Mouse (Mus musculus): ENCODE measurements around the gene Itgae. TPM values are rescaled to one million over a fixed set of nuclear protein-coding genes. Genes with fewer than 3 reads are reported as not detected.

The Itgae gene
- total and polyA plus RNA-seq, 2 experiments from 2014 or later, result 0.10 TPM; not detected in 1

DNA sequence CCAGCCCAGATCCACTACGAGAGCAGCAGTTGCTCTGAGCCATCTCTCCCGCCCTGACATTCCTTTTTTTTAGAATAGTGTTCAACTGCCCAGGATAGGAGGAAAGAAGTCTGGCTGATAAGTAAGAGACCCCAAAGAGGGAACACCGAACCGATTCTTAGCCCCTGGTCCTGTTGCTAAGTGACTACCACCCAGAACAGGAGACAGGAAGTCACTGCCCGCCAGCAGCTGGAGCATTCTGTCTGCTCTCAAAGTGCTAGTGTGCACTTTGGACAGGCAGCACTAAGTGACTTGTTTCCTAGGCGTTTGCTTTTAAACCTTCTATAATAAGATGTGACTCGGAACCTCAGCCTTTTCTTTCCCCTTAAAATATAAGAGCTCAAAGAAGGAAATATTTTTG, 5.0 kb upstream of the Itgae start:
- Histone ChIP-seq H3K36me3 (ENCODE audit: insufficient read depth, low read length) (peaks cover 9% of the 10 kb centered on the region), H3K27me3 (ENCODE audit: insufficient read depth, low read length) (no peaks in the 10 kb centered on the region), H3K9me3 (ENCODE audit: low read length) (no peaks in the 10 kb centered on the region), H3K4me2 (ENCODE audit: low read depth, low read length, poor library complexity, severe bottlenecking) (no peak overlapping the region), H3K4me3 (ENCODE audit: low read depth, low read length) (no peak overlapping the region), H3K4me1 (ENCODE audit: insufficient read depth, low read length) (no peaks in the 10 kb centered on the region), H3K27ac (ENCODE audit: low read depth, low read length) (peak overlapping the region; percentile 8; the same call in 1 of the 2 replicates), H3K9ac (replicated peaks; ENCODE audit: low read length, poor library complexity, severe bottlenecking) (no peak overlapping the region)
- WGBS, result 75% methylated on average over 7 of the region's 7 CpGs
- ATAC-seq (ENCODE audit: low FRiP score), result no peak
- peak; percentile 40 for DNase-seq (ENCODE audit: low spot score)
- TF ChIP-seq CTCF (IDR thresholded peaks at IDR 0.05), result no peak

DNA sequence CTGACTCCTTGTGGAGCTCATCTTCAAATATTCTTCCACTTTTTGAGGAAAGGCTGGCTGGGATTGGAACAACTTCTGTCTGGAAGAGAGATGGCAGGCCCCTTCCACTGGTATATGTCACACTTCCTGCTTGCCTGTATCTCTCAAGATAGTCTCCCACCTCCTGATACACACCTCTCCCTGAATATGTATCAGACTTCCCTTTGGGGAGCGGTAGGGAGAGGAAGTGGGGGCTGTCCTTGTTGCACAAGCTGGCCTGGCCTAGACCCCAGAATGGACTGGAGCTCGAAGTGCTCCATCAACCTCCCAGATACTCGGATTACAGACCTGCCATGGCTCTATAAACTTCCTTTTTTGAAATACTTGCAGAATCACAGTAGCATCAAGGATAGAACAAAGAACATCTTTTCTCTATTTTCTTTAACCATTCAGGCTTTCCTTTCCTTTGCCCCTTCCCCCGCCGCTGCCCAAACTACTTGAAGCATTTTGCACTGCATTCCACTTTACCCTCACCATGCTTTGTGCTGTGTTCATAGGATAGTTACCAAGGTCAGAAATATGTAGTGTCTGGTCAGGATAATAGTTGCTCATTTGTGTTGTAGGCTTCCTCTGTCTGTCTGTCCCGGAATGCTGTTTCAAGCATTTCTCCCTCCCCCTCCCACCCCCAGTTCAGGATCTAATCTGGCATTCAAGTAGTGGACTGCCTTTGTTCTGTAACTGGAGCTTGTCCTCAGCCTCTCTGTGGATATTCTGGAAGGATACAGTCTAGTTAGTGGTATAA, 2.5 kb upstream of the Itgae start:
- DNase-seq (ENCODE audit: low spot score) (no peak), ATAC-seq (ENCODE audit: low FRiP score) (no peak)
- no peaks in the 10 kb centered on the region for H3K4me1 ChIP-seq (ENCODE audit: insufficient read depth, low read length)
- no peak overlapping the region for H3K4me2 ChIP-seq (ENCODE audit: low read depth, low read length, poor library complexity, severe bottlenecking)
- H3K27ac ChIP-seq (ENCODE audit: low read depth, low read length), result no peak overlapping the region
- no peaks in the 10 kb centered on the region for H3K36me3 ChIP-seq (ENCODE audit: insufficient read depth, low read length)
- H3K9ac ChIP-seq (replicated peaks; ENCODE audit: low read length, poor library complexity, severe bottlenecking), result no peak overlapping the region
- H3K27me3 ChIP-seq (ENCODE audit: insufficient read depth, low read length), result no peaks in the 10 kb centered on the region
- WGBS, result 64% methylated on average over 6 of the region's 6 CpGs
- no peak overlapping the region for H3K4me3 ChIP-seq (ENCODE audit: low read depth, low read length)
- no peaks in the 10 kb centered on the region for H3K9me3 ChIP-seq (ENCODE audit: low read length)
- no peak for TF ChIP-seq CTCF (IDR thresholded peaks at IDR 0.05)

DNA sequence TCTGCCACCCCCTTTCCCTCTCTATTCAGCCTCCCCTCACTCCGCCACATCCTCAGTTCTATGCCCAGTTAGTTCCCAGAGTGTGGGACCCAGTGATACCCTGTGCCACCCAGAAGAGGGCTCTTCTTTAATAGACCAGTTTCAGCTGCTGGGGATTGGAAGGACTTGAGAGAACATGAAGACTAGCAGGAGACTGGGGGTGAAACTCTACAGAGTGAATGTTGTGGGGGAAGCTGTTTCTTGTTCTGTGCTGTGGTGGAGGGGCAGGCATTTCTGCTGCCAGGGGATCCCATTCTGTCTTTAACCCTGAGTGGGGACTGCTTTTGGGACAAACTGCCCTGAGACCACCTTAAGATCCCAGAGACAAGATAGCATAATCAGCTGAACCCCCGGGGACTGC, 443 bp downstream of the Itgae start:
- ATAC-seq (ENCODE audit: low FRiP score) (no peak), DNase-seq (ENCODE audit: low spot score) (no peak)
- Histone ChIP-seq H3K36me3 (ENCODE audit: insufficient read depth, low read length) (no peaks in the 10 kb centered on the region), H3K9ac (replicated peaks; ENCODE audit: low read length, poor library complexity, severe bottlenecking) (no peak overlapping the region), H3K9me3 (ENCODE audit: low read length) (no peaks in the 10 kb centered on the region), H3K4me1 (ENCODE audit: insufficient read depth, low read length) (no peaks in the 10 kb centered on the region), H3K4me2 (ENCODE audit: low read depth, low read length, poor library complexity, severe bottlenecking) (no peak overlapping the region), H3K27ac (ENCODE audit: low read depth, low read length) (no peak overlapping the region), H3K27me3 (ENCODE audit: insufficient read depth, low read length) (no peaks in the 10 kb centered on the region), H3K4me3 (ENCODE audit: low read depth, low read length) (no peak overlapping the region)
- TF ChIP-seq CTCF (IDR thresholded peaks at IDR 0.05), result no peak
- WGBS, result 88% methylated on average over 2 of the region's 2 CpGs

DNA sequence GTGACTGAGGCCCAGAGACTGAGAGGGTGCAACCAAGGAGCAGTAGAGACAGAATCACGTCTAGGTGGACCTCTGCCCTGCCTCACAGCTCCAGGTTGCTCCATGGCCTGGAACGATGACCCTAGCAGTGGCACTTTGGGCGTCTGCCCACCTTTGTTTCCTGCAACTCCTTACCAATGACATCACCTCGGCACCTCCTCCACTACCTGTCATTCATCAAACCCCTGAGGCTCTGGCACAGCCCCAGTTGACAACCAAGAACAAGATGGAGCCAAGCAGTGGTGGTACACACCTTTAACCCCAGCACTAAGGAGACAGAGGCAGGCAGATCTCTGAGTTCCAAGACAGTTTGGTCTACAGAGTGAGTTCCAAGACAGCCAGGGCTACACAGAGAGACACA, 1.7 kb downstream of the Itgae start:
- DNase-seq (ENCODE audit: low spot score), result no peak
- no peak overlapping the region for H3K4me2 ChIP-seq (ENCODE audit: low read depth, low read length, poor library complexity, severe bottlenecking)
- WGBS, result 83% methylated on average over 4 of the region's 4 CpGs
- no peaks in the 10 kb centered on the region for H3K9me3 ChIP-seq (ENCODE audit: low read length)
- no peak for ATAC-seq (ENCODE audit: low FRiP score)
- no peak overlapping the region for H3K9ac ChIP-seq (replicated peaks; ENCODE audit: low read length, poor library complexity, severe bottlenecking)
- no peaks in the 10 kb centered on the region for H3K27me3 ChIP-seq (ENCODE audit: insufficient read depth, low read length)
- H3K4me1 ChIP-seq (ENCODE audit: insufficient read depth, low read length), result no peaks in the 10 kb centered on the region
- no peaks in the 10 kb centered on the region for H3K36me3 ChIP-seq (ENCODE audit: insufficient read depth, low read length)
- H3K27ac ChIP-seq (ENCODE audit: low read depth, low read length), result no peak overlapping the region
- no peak overlapping the region for H3K4me3 ChIP-seq (ENCODE audit: low read depth, low read length)
- no peak for TF ChIP-seq CTCF (IDR thresholded peaks at IDR 0.05)

DNA sequence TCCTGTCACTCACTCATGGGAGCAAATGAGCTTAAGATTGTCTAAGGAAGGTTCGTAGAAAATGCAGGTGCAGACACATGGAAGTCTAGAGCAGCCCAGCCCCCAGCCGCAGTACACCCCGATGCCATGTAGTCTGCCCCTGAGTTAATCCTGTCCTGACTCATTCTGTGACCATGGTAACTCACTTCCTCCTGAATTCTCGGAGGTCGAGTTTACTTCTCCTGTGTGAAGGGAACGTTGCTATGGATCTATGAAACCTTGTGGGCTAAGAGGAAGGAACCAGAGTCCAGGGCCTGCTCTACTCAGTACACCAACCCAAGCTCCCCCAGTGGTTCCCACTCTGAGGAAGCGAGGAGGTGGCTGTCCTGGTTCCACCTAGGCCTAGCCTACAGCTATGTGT, 2.5 kb downstream of the Itgae start:
- DNase-seq (ENCODE audit: low spot score), result no peak
- 73% methylated on average over 7 of the region's 7 CpGs for WGBS
- Histone ChIP-seq H3K27me3 (ENCODE audit: insufficient read depth, low read length) (no peaks in the 10 kb centered on the region), H3K9ac (replicated peaks; ENCODE audit: low read length, poor library complexity, severe bottlenecking) (no peak overlapping the region), H3K4me3 (ENCODE audit: low read depth, low read length) (no peak overlapping the region), H3K27ac (ENCODE audit: low read depth, low read length) (no peak overlapping the region), H3K36me3 (ENCODE audit: insufficient read depth, low read length) (no peaks in the 10 kb centered on the region), H3K9me3 (ENCODE audit: low read length) (no peaks in the 10 kb centered on the region), H3K4me1 (ENCODE audit: insufficient read depth, low read length) (no peaks in the 10 kb centered on the region), H3K4me2 (ENCODE audit: low read depth, low read length, poor library complexity, severe bottlenecking) (no peak overlapping the region)
- no peak for ATAC-seq (ENCODE audit: low FRiP score)
- no peak for TF ChIP-seq CTCF (IDR thresholded peaks at IDR 0.05)

DNA sequence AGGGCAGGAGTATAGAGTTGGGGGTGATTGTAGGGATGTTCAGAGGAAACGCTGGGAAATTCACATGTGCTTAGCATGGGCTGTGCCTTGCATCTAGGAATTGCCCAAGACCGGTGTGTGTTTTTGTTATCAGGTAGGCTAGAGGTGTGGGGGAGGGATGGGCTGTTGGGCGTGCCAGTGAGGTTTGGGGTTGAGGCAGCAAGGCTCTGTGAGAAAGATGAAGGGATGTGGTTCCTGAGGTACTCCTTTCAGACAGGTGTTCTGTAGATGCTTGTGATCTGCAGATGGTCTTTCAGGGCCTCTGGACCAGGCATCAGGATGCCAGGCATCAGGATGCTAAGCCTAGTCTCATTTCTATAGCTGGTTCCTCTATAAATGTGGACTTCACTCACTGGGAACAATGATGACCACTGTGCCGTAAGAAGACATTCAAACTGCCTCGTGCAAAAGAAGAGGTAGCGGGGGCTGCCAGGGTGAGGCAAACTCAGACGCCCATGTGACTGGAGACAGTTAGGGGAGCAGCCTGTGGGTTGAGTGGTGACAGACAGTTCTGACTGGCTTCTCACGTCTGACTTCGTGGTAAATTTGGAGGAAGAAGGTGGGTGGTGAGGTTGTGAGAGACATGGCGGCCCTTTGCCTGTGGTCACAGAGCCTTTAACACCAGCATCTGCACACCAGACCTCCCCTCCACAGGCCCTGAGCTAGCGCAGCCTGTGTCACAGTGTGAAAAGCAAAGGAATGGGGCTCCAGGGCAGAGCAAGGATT, 4.0 kb downstream of the Itgae start:
- Histone ChIP-seq H3K4me2 (ENCODE audit: low read depth, low read length, poor library complexity, severe bottlenecking) (no peak overlapping the region), H3K36me3 (ENCODE audit: insufficient read depth, low read length) (no peaks in the 10 kb centered on the region), H3K4me3 (ENCODE audit: low read depth, low read length) (no peak overlapping the region), H3K27ac (ENCODE audit: low read depth, low read length) (no peak overlapping the region), H3K27me3 (ENCODE audit: insufficient read depth, low read length) (no peaks in the 10 kb centered on the region), H3K9ac (replicated peaks; ENCODE audit: low read length, poor library complexity, severe bottlenecking) (no peak overlapping the region), H3K4me1 (ENCODE audit: insufficient read depth, low read length) (no peaks in the 10 kb centered on the region), H3K9me3 (ENCODE audit: low read length) (no peaks in the 10 kb centered on the region)
- WGBS, result 78% methylated on average over 11 of the region's 11 CpGs
- no peak for TF ChIP-seq CTCF (IDR thresholded peaks at IDR 0.05)
- DNase-seq (ENCODE audit: low spot score) (no peak), ATAC-seq (ENCODE audit: low FRiP score) (no peak)

Measured in midbrain, postnatal 0 days (tissue).